12 mouse cellular contexts compared by ENCODE assay signal in genomic region chr3:105094448-105094847, GRCm38 (mm10). TPM values are rescaled to one million over a fixed set of nuclear protein-coding genes. Genes with fewer than 3 reads are reported as not detected.
DNase-seq lines count a peak whose midpoint lies in the region; ATAC-seq lines count a peak whose summit lies in the region.
"Had no signal": no experiment of that assay in that cellular context is flagged by ENCODE, and none has a peak within 500 bp of the region (broad histone marks: within the 10 kb centered on the region; RNA-seq: fewer than 3 reads in every experiment).

No protein-coding gene starts in this region.

- no peak overlapping the region for H3K9ac ChIP-seq in hindbrain, embryonic 13.5 days

- no peaks in the 10 kb centered on the region for H3K9me3 ChIP-seq in hindbrain, embryonic 13.5 days
- H3K9me3 ChIP-seq in hindbrain, embryonic 10.5 days, result no peaks in the 10 kb centered on the region

- no peak overlapping the region for H3K27ac ChIP-seq in hindbrain, embryonic 13.5 days
- no peak overlapping the region for H3K27ac ChIP-seq in hindbrain, embryonic 10.5 days

- DNase-seq in cerebellum, adult 11 months, result peak; percentile 18
- no peak for DNase-seq in cerebellum, postnatal 4 days (ENCODE audit: low spot score in 2 of 2)
- DNase-seq in hindbrain, embryonic 10.5 days (ENCODE audit: low spot score), result no peak
- DNase-seq in retina, embryonic 14.5 days (ENCODE audit: low spot score), result peak; percentile 21
- no peak for DNase-seq in retina, postnatal 1 day
- DNase-seq in induced T-regulatory cell, adult 2 months (ENCODE audit: low read depth), result peak; percentile 2
- DNase-seq in spleen, adult 12 weeks (ENCODE audit: low spot score), result no peak
- DNase-seq: heart, postnatal 36 days; kidney, postnatal 25 days; lung, adult 18-20 months; midbrain, embryonic 14.5 days had no signal

- peak; percentile 36; the same call in 1 of the 2 replicates for ATAC-seq in hindbrain, embryonic 13.5 days (ENCODE audit: low FRiP score)

- no peak overlapping the region for H3K4me3 ChIP-seq in hindbrain, embryonic 13.5 days
- H3K4me3 ChIP-seq in hindbrain, embryonic 10.5 days, result no peak overlapping the region

- H3K4me1 ChIP-seq in hindbrain, embryonic 13.5 days (replicated peaks), result peaks cover 6% of the 10 kb centered on the region
- H3K4me1 ChIP-seq in hindbrain, embryonic 10.5 days (replicated peaks), result peaks cover 3% of the 10 kb centered on the region

- 64% methylated on average over 2 of the region's 2 CpGs for WGBS in hindbrain, embryonic 13.5 days
- WGBS in hindbrain, embryonic 10.5 days, result 58% methylated on average over 2 of the region's 2 CpGs

- H3K27me3 ChIP-seq in hindbrain, embryonic 13.5 days, result 0 out of 2 replicates have a peak, but pooled peaks cover 4% of the 10 kb centered on the region
- no peaks in the 10 kb centered on the region for H3K27me3 ChIP-seq in hindbrain, embryonic 10.5 days (ENCODE audit: insufficient read depth, poor library complexity, severe bottlenecking)

- no peak overlapping the region for H3K4me2 ChIP-seq in hindbrain, embryonic 13.5 days

- no peaks in the 10 kb centered on the region for H3K36me3 ChIP-seq in hindbrain, embryonic 13.5 days
- no peaks in the 10 kb centered on the region for H3K36me3 ChIP-seq in hindbrain, embryonic 10.5 days

RNA-seq across cellular contexts. Expression of gene 4930564D02Rik, which starts 27.8 kb away (rescaled TPM):
- polyA plus RNA-seq in hindbrain, embryonic 13.5 days (2015; fragmentation: Nextera tagmentation; extraction: Ambion mirVana), result not detected in 2 replicates
- polyA plus RNA-seq in hindbrain, embryonic 10.5 days (2016; fragmentation: Nextera tagmentation; extraction: Ambion mirVana), result not detected in 2 replicates
- polyA plus RNA-seq: midbrain, embryonic 14.5 days had no signal

RNA-seq across cellular contexts. Expression of gene Cttnbp2nl, which starts 41.5 kb away (rescaled TPM):
- 62.9 and 66.5 TPM in 2 replicates for polyA plus RNA-seq in hindbrain, embryonic 13.5 days (2015; fragmentation: Nextera tagmentation; extraction: Ambion mirVana)
- polyA plus RNA-seq in hindbrain, embryonic 10.5 days (2016; fragmentation: Nextera tagmentation; extraction: Ambion mirVana), result 41.3 and 41.8 TPM in 2 replicates

Comparison
In these comparisons a context has a peak if more than half of its experiments do, and no peak if none do; other contexts are left out.
1. DNase-seq: peak in cerebellum, adult 11 months (single experiment), retina, embryonic 14.5 days (single experiment) and induced T-regulatory cell, adult 2 months (single experiment); none in cerebellum, postnatal 4 days (0 of 2), hindbrain, embryonic 10.5 days (single experiment), retina, postnatal 1 day (single experiment) and spleen, adult 12 weeks (single experiment).